Mouse (Mus musculus) right cerebral cortex, postnatal 14 days (tissue): ENCODE data around the gene 1810009A15Rik.
"Not testable (repeated sequence)": the region's sequence is repeated elsewhere in the genome, so short reads cannot be mapped to it uniquely, and the experiment has no call there.

ENCODE experiments used
- DNase-seq: peaks from one replicate; pipeline ENCODE4 v3.0.0; 2022

1810009A15Rik gene

GRCm38 (mm10) chr19:8888511-8889385 lies at the start of gene 1810009A15Rik, which contains the start of gene Gm49416:
TSS of gene 1810009A15Rik (plus strand) at chr19:8888853.
TSS of gene Gm49416 (plus strand) at chr19:8888926.
- DNase-seq = peak; percentile 94

- peak; percentile 78 for DNase-seq
These were observed 49.3 kb upstream of the 1810009A15Rik start, which contains the start of gene Gng3 for GRCm38 (mm10) chr19:8839103-8839907. TSS of gene Gng3 (minus strand) at chr19:8839194.

- DNase-seq = peak; percentile 65
These were observed 48.5 kb upstream of the 1810009A15Rik start for GRCm38 (mm10) chr19:8839908-8840791.

- DNase-seq = no peak
These were observed 47.6 kb upstream of the 1810009A15Rik start for GRCm38 (mm10) chr19:8841012-8841411.

GRCm38 (mm10) chr19:8842961-8843360 lies 45.7 kb upstream of the 1810009A15Rik start:
- DNase-seq = no peak

- peak; percentile 87 for DNase-seq
These were observed 44.1 kb upstream of the 1810009A15Rik start for GRCm38 (mm10) chr19:8844371-8845129.

GRCm38 (mm10) chr19:8848356-8848755 lies 40.3 kb upstream of the 1810009A15Rik start:
- no peak for DNase-seq

GRCm38 (mm10) chr19:8850402-8850901 lies 38.2 kb upstream of the 1810009A15Rik start, which contains the start of gene Lrrn4cl:
TSS of gene Lrrn4cl (plus strand) at chr19:8850768.
- no peak for DNase-seq

GRCm38 (mm10) chr19:8851639-8852038 lies 37.0 kb upstream of the 1810009A15Rik start:
- DNase-seq = no peak

- no peak for DNase-seq
These were observed 36.3 kb upstream of the 1810009A15Rik start for GRCm38 (mm10) chr19:8852236-8852928.

GRCm38 (mm10) chr19:8853117-8853516 lies 35.5 kb upstream of the 1810009A15Rik start:
- no peak for DNase-seq

GRCm38 (mm10) chr19:8857689-8858088 lies 31.0 kb upstream of the 1810009A15Rik start:
- DNase-seq = peak; percentile 58

- DNase-seq = no peak
These were observed 29.6 kb upstream of the 1810009A15Rik start for GRCm38 (mm10) chr19:8859018-8859417.

- no peak for DNase-seq
These were observed 24.4 kb upstream of the 1810009A15Rik start for GRCm38 (mm10) chr19:8864265-8864664.

GRCm38 (mm10) chr19:8870381-8870780 lies 18.3 kb upstream of the 1810009A15Rik start:
- DNase-seq = not testable (repeated sequence)

GRCm38 (mm10) chr19:8870838-8871237 lies 17.8 kb upstream of the 1810009A15Rik start:
- DNase-seq = no peak

- DNase-seq = peak; percentile 93
These were observed 17.1 kb upstream of the 1810009A15Rik start, which contains the start of gene Ubxn1 for GRCm38 (mm10) chr19:8871267-8872186. TSS of gene Ubxn1 (plus strand) at chr19:8871496.

GRCm38 (mm10) chr19:8872266-8872840 lies 16.3 kb upstream of the 1810009A15Rik start:
- no peak for DNase-seq

- no peak for DNase-seq
These were observed 13.6 kb upstream of the 1810009A15Rik start for GRCm38 (mm10) chr19:8875031-8875430.
